Mouse (Mus musculus) cortical plate, adult 2 months (tissue): ENCODE data around the gene Icam5.

Source experiments
- CTCF ChIP-seq: fragments of 200-500 bp; IDR thresholded peaks from 2 replicates; pipeline ENCODE4 v1.5.1; 2011; ENCODE audit warnings: mild to moderate bottlenecking, control low read depth, low read length; ENCODE audit not compliant: insufficient read depth; ENCODE audit errors: extremely low read depth
- POLR2A ChIP-seq: fragments of 200-500 bp; IDR thresholded peaks from 2 replicates; pipeline ENCODE4 v1.6.1; 2011; ENCODE audit warnings: mild to moderate bottlenecking, low read length, control low read depth; ENCODE audit not compliant: insufficient read depth; ENCODE audit errors: extremely low read depth

DNA sequence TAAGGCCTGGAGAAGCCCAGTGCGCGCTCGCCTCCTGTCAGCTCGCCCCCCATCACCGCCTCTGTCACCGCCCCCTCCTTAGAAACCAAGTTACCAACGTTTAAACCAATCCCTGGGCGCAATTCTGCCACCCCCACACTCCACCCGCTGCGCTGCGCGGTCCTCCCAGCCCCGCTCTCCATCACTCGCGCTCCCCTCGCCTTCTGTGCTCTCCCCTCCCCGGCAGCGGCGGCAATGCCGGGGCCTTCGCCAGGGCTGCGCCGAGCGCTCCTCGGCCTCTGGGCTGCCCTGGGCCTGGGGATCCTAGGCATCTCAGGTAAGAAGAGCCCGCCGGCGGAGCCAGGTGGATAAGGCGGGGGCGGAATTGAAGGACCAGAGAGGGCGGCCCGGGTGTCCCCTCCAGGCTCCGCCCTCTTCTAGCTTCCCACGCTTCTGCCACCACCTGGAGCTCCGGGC, at the start of gene Icam5:
- TF ChIP-seq CTCF = no peak
- 0 out of 2 replicates have a peak, but pooled peaks have one; percentile 60 for TF ChIP-seq POLR2A
